Comparison of ENCODE assay signal across 24 mouse cellular contexts in the genomic region with DNA sequence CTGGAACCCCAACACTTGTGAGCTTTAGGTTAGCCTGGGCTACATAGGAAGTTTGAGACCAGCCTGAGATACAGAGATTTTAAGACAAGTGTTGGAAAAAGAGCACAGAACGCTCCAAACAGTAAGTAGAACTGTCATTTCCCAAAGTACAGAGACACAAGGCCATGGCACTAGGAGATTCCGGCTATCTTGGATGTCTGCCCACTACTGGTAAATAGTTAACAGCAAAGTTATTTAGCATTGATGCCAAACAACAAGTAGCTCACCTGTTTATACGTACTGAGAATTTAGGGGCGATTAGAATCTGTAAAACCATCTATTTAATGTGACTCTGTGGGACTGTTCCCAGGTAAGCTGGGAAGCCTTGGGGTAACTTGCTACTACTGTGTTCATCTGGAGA.
"Had no signal": no experiment of that assay in that cellular context is flagged by ENCODE, and none has a peak within 500 bp of the region (broad histone marks: within the 10 kb centered on the region; RNA-seq: fewer than 3 reads in every experiment).

No protein-coding gene starts in this region.

- H3K36me3 ChIP-seq: heart, embryonic 13.5 days; heart, embryonic 15.5 days; hindbrain, embryonic 13.5 days; hindbrain, embryonic 15.5 days; limb, embryonic 10.5 days; limb, embryonic 12.5 days; liver, embryonic 13.5 days; liver, embryonic 15.5 days had no signal

- ATAC-seq: forebrain, postnatal 0 days; hindbrain, postnatal 0 days; intestine, embryonic 16.5 days; liver, postnatal 0 days had no signal

- H3K9ac ChIP-seq: forebrain, postnatal 0 days; heart, embryonic 13.5 days; heart, embryonic 15.5 days; hindbrain, embryonic 13.5 days; hindbrain, embryonic 15.5 days; limb, embryonic 12.5 days; liver, embryonic 13.5 days; liver, embryonic 15.5 days; liver, postnatal 0 days had no signal

- H3K27me3 ChIP-seq: heart, embryonic 13.5 days; heart, embryonic 15.5 days; hindbrain, embryonic 13.5 days; hindbrain, embryonic 15.5 days; limb, embryonic 12.5 days; liver, embryonic 13.5 days; liver, embryonic 15.5 days had no signal

- H3K27ac ChIP-seq: heart, adult 2 months; heart, embryonic 13.5 days; heart, embryonic 15.5 days; hindbrain, embryonic 13.5 days; hindbrain, embryonic 15.5 days; hindbrain, postnatal 0 days; kidney, postnatal 0 days; left cerebral cortex, adult 2 months; limb, embryonic 10.5 days; limb, embryonic 12.5 days; liver, embryonic 13.5 days; liver, embryonic 15.5 days had no signal

- H3K4me2 ChIP-seq: heart, embryonic 11.5 days; heart, embryonic 13.5 days; heart, embryonic 15.5 days; hindbrain, embryonic 13.5 days; hindbrain, embryonic 15.5 days; limb, embryonic 12.5 days; liver, embryonic 13.5 days; liver, embryonic 15.5 days had no signal

- H3K9me3 ChIP-seq: heart, embryonic 13.5 days; heart, embryonic 15.5 days; hindbrain, embryonic 13.5 days; hindbrain, embryonic 15.5 days; limb, embryonic 10.5 days; limb, embryonic 12.5 days; liver, embryonic 15.5 days had no signal

- DNase-seq: forebrain, postnatal 0 days; gastrocnemius, postnatal 14 days; gastrocnemius, postnatal 36 days; heart, adult 11 months; heart, adult 2 months; heart, postnatal 14 days; heart, postnatal 36 days; layer of hippocampus, adult 9-11 months; liver; liver, embryonic 13.5 days; liver, postnatal 0 days; lung, adult 2 months had no signal

- H3K4me1 ChIP-seq: heart, embryonic 13.5 days; heart, embryonic 15.5 days; limb, embryonic 10.5 days; liver, embryonic 13.5 days; liver, embryonic 15.5 days had no signal

- H3K4me3 ChIP-seq: heart, adult 2 months; heart, embryonic 13.5 days; heart, embryonic 15.5 days; hindbrain, embryonic 13.5 days; hindbrain, embryonic 15.5 days; left cerebral cortex, adult 2 months; limb, embryonic 10.5 days; limb, embryonic 12.5 days; liver, embryonic 13.5 days; liver, embryonic 15.5 days had no signal
